Mouse (Mus musculus) B cell, adult 2 months (primary cell): Measurements from ENCODE around the gene Slc25a51.
A peak's percentile ranks its signal among the peaks of the same experiment; 100 is the strongest.

ENCODE experiments used
- DNase-seq, 2 experiments: peaks; one replicate each; pipeline ENCODE4 v3.0.0; 2022

The Slc25a51 gene

GRCm38 (mm10) chr4:45423406-45423805, 14.8 kb upstream of the Slc25a51 start:
- DNase-seq = no peak

GRCm38 (mm10) chr4:45422640-45423039, 14.1 kb upstream of the Slc25a51 start:
- DNase-seq = no peak

GRCm38 (mm10) chr4:45421519-45422260, 13.1 kb upstream of the Slc25a51 start:
- DNase-seq = no peak

GRCm38 (mm10) chr4:45420733-45421132, 12.2 kb upstream of the Slc25a51 start:
- no peak for DNase-seq

- DNase-seq = no peak
Measured at GRCm38 (mm10) chr4:45419051-45419450, 10.5 kb upstream of the Slc25a51 start.

- peak; percentile 70 to 71 for DNase-seq
Measured at GRCm38 (mm10) chr4:45418229-45418950, 9.8 kb upstream of the Slc25a51 start.

GRCm38 (mm10) chr4:45416314-45416713, 7.7 kb upstream of the Slc25a51 start:
- no peak for DNase-seq

- no peak for DNase-seq
Measured at GRCm38 (mm10) chr4:45413674-45414338, 5.2 kb upstream of the Slc25a51 start.

GRCm38 (mm10) chr4:45412433-45413192, 4.0 kb upstream of the Slc25a51 start:
- DNase-seq = no peak

- no peak for DNase-seq
Measured at GRCm38 (mm10) chr4:45411181-45411790, 2.7 kb upstream of the Slc25a51 start.

GRCm38 (mm10) chr4:45409270-45409669, 704 bp upstream of the Slc25a51 start:
- peak; percentile 93 to 95 for DNase-seq

GRCm38 (mm10) chr4:45407703-45408334, 747 bp downstream of the Slc25a51 start:
- DNase-seq = peak in 1 of 2 experiments; percentile 23

- no peak for DNase-seq
Measured at GRCm38 (mm10) chr4:45407001-45407702, 1.4 kb downstream of the Slc25a51 start.

GRCm38 (mm10) chr4:45406397-45406796, 2.2 kb downstream of the Slc25a51 start:
- no peak for DNase-seq

- DNase-seq = no peak
Measured at GRCm38 (mm10) chr4:45405315-45405714, 3.3 kb downstream of the Slc25a51 start.

GRCm38 (mm10) chr4:45404086-45404485, 4.5 kb downstream of the Slc25a51 start:
- DNase-seq = no peak

GRCm38 (mm10) chr4:45403499-45403878, 5.1 kb downstream of the Slc25a51 start:
- no peak for DNase-seq

- DNase-seq = no peak
Measured at GRCm38 (mm10) chr4:45402878-45403498, 5.6 kb downstream of the Slc25a51 start.

GRCm38 (mm10) chr4:45402281-45402680, 6.3 kb downstream of the Slc25a51 start:
- DNase-seq = no peak

GRCm38 (mm10) chr4:45399421-45400210, 8.9 kb downstream of the Slc25a51 start:
- DNase-seq = no peak
